Mouse (Mus musculus): ENCODE measurements around the gene Taf3.

DNA sequence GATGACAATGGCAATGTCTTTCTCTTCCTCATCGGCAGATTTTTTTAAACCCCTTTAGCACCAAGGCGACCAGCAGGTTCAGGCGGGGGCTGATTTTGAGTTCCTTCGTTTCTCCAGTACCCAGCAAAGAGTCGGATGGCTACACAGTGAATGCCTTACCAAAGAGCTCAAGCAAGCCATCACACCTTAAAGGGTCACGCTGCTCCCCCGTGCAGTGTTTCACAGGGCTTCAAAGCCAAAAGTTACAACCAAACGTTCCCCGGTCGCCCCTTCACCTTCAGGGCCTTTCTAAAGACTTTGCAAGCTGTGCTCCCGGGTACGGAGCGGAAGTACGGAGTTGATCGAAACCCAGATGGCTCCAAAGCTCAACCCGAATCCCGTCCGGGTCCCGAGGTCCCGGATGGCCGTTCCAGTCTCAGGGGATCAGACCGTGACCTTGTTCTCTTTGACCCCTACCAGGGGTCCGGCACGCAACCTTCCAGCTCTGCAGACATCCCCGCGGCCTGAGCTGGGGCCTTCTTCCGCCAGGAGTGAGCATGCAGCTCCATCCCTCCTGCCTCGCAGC is 31.4 kb upstream of the Taf3 start:
- no peak for TF ChIP-seq CTCF (IDR thresholded peaks at IDR 0.05; ENCODE audit: low read depth)
- TF ChIP-seq EP300 (IDR thresholded peaks at IDR 0.05; ENCODE audit: low read depth) = no peak
